Mouse (Mus musculus) heart, postnatal 10 days (tissue): ENCODE measurements around the gene Nox3. TPM values are rescaled to one million over a fixed set of nuclear protein-coding genes. Genes with fewer than 3 reads are reported as not detected.

Source experiments
- DNase-seq, 2 experiments: peaks; one replicate each; pipeline ENCODE4 v3.0.0; 2021
- intact Hi-C: fragments of 180-260 bp; cut with DNase I; formaldehyde crosslinking; loops from one replicate; pipeline ENCODE4 v1.15.1; 2025
- total RNA-seq, 2 experiments: library from RNA; stranded (reverse); gene quantifications; 2 replicates each; pipeline ENCODE4 v1.2.3; 2021

The Nox3 gene
- total RNA-seq, 2 experiments from 2014 or later = not detected

DNA sequence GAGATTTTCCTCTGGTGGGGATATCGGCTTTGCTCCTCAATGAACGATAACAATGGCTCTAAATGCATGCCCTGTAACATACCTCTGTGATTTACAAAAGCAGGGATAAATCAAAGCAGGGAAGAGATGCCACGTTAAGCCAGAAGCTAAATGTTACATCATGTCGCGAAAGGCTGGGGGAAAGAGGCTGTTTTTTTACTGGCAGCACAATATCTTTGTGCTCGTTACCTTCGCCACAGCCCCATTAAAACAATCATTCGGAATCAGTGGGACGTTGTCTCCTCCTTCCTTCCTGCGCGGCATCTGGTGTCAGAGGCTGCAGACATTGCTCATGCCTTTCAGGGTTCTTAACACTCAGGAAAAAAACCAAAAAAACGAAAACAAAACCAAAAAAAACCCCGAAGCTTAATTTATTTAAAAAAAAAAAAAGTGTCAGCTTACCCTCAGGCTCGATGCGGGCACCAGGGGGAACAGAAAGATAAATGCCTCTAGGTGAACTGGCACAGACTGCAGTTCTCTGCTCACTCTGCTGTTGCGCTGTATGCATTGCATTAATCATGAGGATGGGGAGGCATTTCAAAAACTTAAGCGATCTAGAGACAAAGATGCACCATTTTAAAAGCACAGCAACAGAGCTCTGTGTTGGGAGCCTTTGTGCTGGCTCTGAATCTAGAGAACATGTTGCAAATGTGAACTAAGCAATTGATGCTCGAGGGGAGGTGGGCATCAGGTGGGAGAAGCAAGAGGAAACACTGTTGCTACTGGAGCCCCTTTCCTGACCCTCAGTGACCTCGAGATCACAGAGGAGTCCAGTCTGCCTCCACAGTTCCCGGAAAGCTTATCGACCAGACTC lies 84.9 kb downstream of the Nox3 start:
- DNase-seq = no peak
- intact Hi-C loops = no loop called here

DNA sequence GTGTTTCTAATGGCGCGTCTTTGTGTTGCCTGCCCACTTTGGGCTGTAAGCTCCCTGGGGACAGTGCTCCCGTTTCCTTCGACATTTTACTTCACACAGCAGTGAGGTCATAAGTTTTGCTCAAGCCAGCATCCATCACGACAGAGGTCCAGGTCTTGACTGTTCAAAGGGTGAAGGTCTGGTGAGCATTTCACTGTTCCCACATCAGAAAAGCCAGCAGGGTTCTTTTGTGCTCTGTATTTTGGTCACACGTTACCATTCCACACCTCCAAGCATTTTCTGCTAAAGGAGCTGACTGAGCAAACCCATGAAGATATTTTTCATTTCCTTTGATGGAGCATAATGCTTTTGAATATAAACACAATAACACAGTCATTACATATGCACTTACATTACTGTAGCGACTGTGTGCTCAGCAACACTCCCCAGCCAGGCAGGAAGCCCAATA lies 85.7 kb downstream of the Nox3 start:
- no peak for DNase-seq
- intact Hi-C loops = no loop called here

DNA sequence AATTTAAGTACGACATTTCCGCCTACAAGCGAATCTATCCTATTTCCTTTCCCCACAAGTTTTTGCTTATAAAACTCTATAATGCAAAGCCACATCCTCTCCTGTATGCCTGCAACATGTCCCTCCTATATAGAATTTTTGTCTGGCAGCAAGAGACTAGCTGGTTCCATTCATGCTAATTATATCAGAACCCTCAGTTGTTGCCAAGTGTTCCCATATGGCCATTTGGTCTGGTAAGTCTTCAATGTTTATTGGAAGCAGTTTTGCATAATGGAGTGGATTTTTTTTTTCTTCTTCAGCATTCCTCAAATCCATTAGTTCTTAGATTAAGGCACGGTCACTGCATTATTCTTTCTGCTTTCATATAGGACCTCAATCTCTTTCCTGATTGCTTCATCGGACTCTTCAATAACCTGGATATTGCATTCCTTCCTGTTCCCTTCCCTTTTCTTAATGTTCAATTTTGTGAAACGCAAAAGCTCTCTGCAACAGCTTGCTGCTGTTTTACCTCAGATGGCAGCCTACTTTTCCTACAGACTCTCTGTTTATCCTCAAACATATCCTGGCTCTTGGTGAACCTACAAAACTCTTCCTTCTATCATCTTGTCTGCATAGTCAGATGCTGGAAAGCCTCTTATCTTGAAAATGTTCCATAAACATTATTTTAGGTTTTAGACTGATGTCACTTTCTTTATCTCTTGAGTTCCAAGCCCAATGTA lies 92.9 kb downstream of the Nox3 start:
- intact Hi-C loops = no loop called here
- no peak for DNase-seq

DNA sequence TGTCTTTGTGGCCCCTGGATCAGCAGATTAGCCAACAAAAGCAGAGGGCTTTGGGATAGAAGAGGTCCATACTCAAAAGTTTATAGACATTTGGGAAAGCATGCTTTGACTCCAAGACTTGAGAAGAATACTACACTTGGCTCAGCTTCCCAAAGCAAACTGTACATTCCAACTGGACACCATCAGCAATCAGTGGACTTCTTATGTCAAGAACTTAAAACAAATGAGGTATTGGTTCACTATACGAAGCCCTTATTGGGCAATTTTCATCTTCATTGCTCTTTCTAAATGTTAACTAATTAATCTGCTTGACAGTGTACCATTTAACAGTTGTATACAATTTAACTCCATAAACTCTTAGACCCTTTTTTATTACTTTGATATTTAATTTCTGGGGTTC lies 97.7 kb downstream of the Nox3 start:
- intact Hi-C loops = no loop called here
- DNase-seq = no peak

DNA sequence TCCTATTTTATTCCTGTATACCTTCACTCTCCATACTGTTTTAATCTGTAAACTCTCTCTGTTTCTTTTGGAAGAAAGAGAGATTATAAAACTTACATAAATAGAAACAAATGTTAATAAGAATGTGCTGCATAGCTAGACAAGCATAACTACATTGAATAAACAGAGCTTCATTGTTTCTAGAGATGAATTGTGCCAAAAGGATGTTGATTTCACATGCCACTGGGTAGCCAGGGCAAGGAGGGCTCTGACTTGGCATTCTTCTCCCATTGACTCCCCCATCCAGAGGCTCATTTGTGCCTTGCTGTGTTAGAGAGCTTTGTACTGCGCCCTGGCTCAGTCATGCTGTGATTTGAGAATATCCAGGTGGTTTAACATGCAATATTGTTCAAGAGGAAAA lies 98.2 kb downstream of the Nox3 start:
- intact Hi-C loops = no loop called here
- no peak for DNase-seq

DNA sequence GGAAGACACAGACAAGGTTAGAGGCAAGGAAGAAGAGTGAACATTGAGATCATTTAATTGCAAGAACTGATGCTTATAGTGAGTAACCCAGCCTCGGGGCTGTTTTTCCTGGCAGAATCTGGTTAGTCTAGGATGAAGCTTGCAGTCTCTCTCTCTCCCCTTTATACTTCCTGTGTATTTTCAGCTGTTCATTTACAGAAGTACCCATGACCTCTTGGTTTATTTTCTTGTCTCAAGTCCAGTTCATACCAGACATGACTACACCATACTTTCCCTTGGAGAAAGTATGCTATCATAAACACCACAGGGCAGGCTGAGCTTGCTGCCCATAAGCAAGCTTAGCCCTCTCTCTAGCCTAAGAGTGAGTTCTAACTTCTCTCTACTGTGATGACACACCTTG lies 98.9 kb downstream of the Nox3 start:
- intact Hi-C loops = no loop called here
- DNase-seq = no peak

Other genes starting within 250 kb of the Nox3 start
- not detected for gene Cldn20, start 163.7 kb downstream of the Nox3 start, total RNA-seq
- gene Tfb1m, start 138.5 kb downstream of the Nox3 start, total RNA-seq = 1 to 10 TPM; 5.7 to 8.0 TPM